Mouse (Mus musculus): ENCODE results near the gene Bcl2l14. TPM values are rescaled to one million over a fixed set of nuclear protein-coding genes. Genes with fewer than 3 reads are reported as not detected.

Bcl2l14 gene
- 0.09 TPM in 1 of 2 replicates, not detected in the other for polyA plus RNA-seq (2016; fragmentation: Nextera tagmentation; extraction: Ambion mirVana)

DNA sequence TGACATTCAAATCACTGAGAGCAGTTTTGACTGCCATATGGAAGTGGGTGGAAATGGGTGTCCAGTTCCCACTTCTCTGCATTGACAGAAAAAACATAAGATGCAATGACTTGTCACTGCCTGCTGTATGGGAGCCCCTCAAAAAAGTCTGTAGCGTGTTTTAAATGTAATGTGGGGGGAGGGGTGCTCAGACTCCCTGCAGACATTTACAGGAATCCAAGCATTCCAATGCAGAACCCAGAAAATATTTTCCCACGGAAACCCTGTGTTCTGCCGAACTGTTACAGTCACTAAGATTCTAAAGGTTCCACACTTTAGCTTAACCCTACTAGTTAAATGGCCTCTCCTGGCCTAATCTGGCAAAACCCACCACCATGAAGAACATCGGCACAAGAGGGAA is at the start of gene Bcl2l14:
TSS of gene Bcl2l14 (plus strand) at position 301 of the 400 bp plus-strand sequence.
- Histone ChIP-seq H3K27ac (no peak within 1 kb of the TSS), H3K27me3 (replicated peaks) (no peaks in the 10 kb centered on the region), H3K36me3 (no peaks in the 10 kb centered on the region), H3K9ac (no peak within 1 kb of the TSS), H3K4me1 (no peaks in the 10 kb centered on the region), H3K4me3 (no peak within 1 kb of the TSS), H3K4me2 (replicated peaks) (no peak within 1 kb of the TSS), H3K9me3 (no peaks in the 10 kb centered on the region)
- 83% methylated on average over 4 of the region's 4 CpGs for WGBS
- no peak for ATAC-seq (ENCODE audit: low FRiP score, low read depth)

DNA sequence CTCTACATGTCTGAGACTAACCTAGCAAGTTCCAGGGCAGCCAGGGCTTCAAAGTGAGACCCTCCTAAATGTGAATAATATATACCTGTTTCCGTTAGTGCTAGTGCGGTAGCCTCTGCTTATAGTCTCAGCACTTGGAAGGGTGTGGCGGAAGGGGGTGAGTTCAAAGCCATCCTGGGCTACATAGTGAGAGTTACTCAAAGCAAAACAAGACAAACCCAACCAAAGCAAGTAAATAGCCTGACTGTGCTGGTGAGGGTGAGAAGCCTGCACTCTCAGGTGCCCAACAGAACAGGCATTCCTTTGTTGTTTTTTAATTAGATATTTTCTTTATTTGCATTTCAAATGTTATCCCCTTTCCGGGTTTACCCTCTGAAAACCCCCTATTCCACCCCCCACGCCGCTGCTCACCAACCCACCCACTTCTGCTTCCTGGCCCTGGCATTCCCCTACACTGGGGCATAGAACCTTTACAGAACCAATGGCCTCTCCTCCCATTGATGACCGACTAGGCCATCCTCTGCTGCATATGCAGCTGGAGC is 47.5 kb upstream of the Bcl2l14 start:
- WGBS: 91% methylated on average over 7 of the region's 7 CpGs
- no peak overlapping the region for H3K27ac ChIP-seq
- no peak for ATAC-seq (ENCODE audit: low FRiP score, low read depth)
- H3K4me1 ChIP-seq: no peaks in the 10 kb centered on the region
- H3K4me2 ChIP-seq (replicated peaks): no peak overlapping the region
- no peaks in the 10 kb centered on the region for H3K9me3 ChIP-seq
- H3K9ac ChIP-seq: no peak overlapping the region
- H3K27me3 ChIP-seq (replicated peaks): no peaks in the 10 kb centered on the region
- H3K36me3 ChIP-seq: no peaks in the 10 kb centered on the region
- no peak overlapping the region for H3K4me3 ChIP-seq

- WGBS: 84% methylated on average over 6 of the region's 6 CpGs
- Histone ChIP-seq H3K9ac (no peak overlapping the region), H3K27me3 (replicated peaks) (no peaks in the 10 kb centered on the region), H3K36me3 (no peaks in the 10 kb centered on the region), H3K4me2 (replicated peaks) (no peak overlapping the region), H3K9me3 (no peaks in the 10 kb centered on the region), H3K4me3 (no peak overlapping the region), H3K4me1 (no peaks in the 10 kb centered on the region), H3K27ac (no peak overlapping the region)
- no peak for ATAC-seq (ENCODE audit: low FRiP score, low read depth)
Measured at GRCm38 (mm10) chr6:134352881-134353280, 43.2 kb upstream of the Bcl2l14 start.

DNA sequence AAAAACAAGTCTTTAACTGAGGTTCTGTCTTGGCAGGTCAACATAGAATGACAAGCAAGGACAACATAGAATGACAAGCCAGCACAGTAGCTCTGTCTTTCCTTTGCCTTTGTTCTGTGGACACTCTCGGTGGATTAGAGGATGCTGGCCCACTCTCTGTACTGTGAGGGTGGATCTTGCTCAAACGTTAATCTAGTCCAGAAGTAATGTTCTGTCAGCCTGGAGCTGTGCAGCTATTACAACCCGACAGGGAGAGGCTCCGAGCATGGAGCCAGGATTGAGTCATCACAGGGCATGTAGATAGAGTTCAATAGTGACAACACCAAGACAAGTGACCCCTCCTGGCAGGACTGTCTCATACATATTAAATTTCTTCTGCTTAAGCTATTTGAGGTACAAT is 42.4 kb upstream of the Bcl2l14 start:
- Histone ChIP-seq H3K27ac (no peak overlapping the region), H3K4me3 (no peak overlapping the region), H3K4me1 (no peaks in the 10 kb centered on the region), H3K9me3 (no peaks in the 10 kb centered on the region), H3K9ac (no peak overlapping the region), H3K27me3 (replicated peaks) (no peaks in the 10 kb centered on the region), H3K4me2 (replicated peaks) (no peak overlapping the region), H3K36me3 (no peaks in the 10 kb centered on the region)
- WGBS: 86% methylated on average over 4 of the region's 4 CpGs
- ATAC-seq (ENCODE audit: low FRiP score, low read depth): no peak

DNA sequence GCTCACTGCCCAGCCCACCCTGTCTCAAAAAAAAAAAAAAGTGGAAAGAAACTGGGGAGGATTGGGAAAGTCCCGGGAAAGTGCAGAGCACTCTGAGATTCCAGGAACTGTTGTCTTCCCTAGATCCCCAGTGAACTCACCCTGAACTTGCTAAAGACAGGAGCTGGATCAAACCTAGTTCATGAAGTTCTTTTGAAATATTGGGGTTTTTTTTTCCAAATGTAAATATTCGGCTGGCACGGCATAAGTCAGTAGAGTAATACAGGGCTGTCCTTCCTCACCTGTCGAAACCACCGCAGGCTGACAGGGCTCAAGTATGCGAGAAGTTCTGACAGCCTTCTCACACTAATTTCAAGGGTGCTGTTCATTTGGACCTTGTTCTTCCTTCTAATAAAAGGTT is 38.5 kb upstream of the Bcl2l14 start:
- 85% methylated on average over 6 of the region's 6 CpGs for WGBS
- Histone ChIP-seq H3K27ac (no peak overlapping the region), H3K4me3 (no peak overlapping the region), H3K27me3 (replicated peaks) (no peaks in the 10 kb centered on the region), H3K9me3 (no peaks in the 10 kb centered on the region), H3K4me1 (no peaks in the 10 kb centered on the region), H3K9ac (no peak overlapping the region), H3K36me3 (no peaks in the 10 kb centered on the region), H3K4me2 (replicated peaks) (no peak overlapping the region)
- ATAC-seq (ENCODE audit: low FRiP score, low read depth): no peak

- Histone ChIP-seq H3K4me1 (no peaks in the 10 kb centered on the region), H3K27ac (no peak overlapping the region), H3K36me3 (no peaks in the 10 kb centered on the region), H3K4me2 (replicated peaks) (no peak overlapping the region), H3K4me3 (no peak overlapping the region), H3K9ac (no peak overlapping the region), H3K27me3 (replicated peaks) (no peaks in the 10 kb centered on the region), H3K9me3 (no peaks in the 10 kb centered on the region)
- no peak for ATAC-seq (ENCODE audit: low FRiP score, low read depth)
- WGBS: 95% methylated on average over 4 of the region's 4 CpGs
Measured at GRCm38 (mm10) chr6:134360079-134360478, 36.0 kb upstream of the Bcl2l14 start.

- WGBS: 79% methylated on average over 6 of the region's 6 CpGs
- H3K9me3 ChIP-seq: no peaks in the 10 kb centered on the region
- no peak overlapping the region for H3K9ac ChIP-seq
- H3K36me3 ChIP-seq: no peaks in the 10 kb centered on the region
- H3K4me3 ChIP-seq: no peak overlapping the region
- H3K4me1 ChIP-seq: no peaks in the 10 kb centered on the region
- H3K27ac ChIP-seq: no peak overlapping the region
- H3K27me3 ChIP-seq (replicated peaks): no peaks in the 10 kb centered on the region
- H3K4me2 ChIP-seq (replicated peaks): no peak overlapping the region
- no peak for ATAC-seq (ENCODE audit: low FRiP score, low read depth)
Measured at GRCm38 (mm10) chr6:134364644-134365043, 31.5 kb upstream of the Bcl2l14 start.

GRCm38 (mm10) chr6:134365952-134366351 is 30.2 kb upstream of the Bcl2l14 start:
- no peak overlapping the region for H3K9ac ChIP-seq
- ATAC-seq (ENCODE audit: low FRiP score, low read depth): no peak
- H3K27me3 ChIP-seq (replicated peaks): no peaks in the 10 kb centered on the region
- no peak overlapping the region for H3K4me2 ChIP-seq (replicated peaks)
- WGBS: 83% methylated on average over 4 of the region's 4 CpGs
- no peak overlapping the region for H3K27ac ChIP-seq
- no peaks in the 10 kb centered on the region for H3K9me3 ChIP-seq
- no peaks in the 10 kb centered on the region for H3K4me1 ChIP-seq
- H3K36me3 ChIP-seq: no peaks in the 10 kb centered on the region
- H3K4me3 ChIP-seq: no peak overlapping the region

- H3K27ac ChIP-seq: no peak overlapping the region
- H3K36me3 ChIP-seq: no peaks in the 10 kb centered on the region
- H3K4me1 ChIP-seq: no peaks in the 10 kb centered on the region
- H3K27me3 ChIP-seq (replicated peaks): no peaks in the 10 kb centered on the region
- ATAC-seq (ENCODE audit: low FRiP score, low read depth): no peak
- no peak overlapping the region; the same call in 1 of the 2 replicates for H3K9ac ChIP-seq
- no peak overlapping the region for H3K4me2 ChIP-seq (replicated peaks)
- 69% methylated on average over 10 of the region's 10 CpGs for WGBS
- no peak overlapping the region for H3K4me3 ChIP-seq
- H3K9me3 ChIP-seq: no peaks in the 10 kb centered on the region
Measured at GRCm38 (mm10) chr6:134366366-134367351, 29.5 kb upstream of the Bcl2l14 start.

- ATAC-seq (ENCODE audit: low FRiP score, low read depth): no peak
Measured at GRCm38 (mm10) chr6:134367366-134368281, 28.5 kb upstream of the Bcl2l14 start.

DNA sequence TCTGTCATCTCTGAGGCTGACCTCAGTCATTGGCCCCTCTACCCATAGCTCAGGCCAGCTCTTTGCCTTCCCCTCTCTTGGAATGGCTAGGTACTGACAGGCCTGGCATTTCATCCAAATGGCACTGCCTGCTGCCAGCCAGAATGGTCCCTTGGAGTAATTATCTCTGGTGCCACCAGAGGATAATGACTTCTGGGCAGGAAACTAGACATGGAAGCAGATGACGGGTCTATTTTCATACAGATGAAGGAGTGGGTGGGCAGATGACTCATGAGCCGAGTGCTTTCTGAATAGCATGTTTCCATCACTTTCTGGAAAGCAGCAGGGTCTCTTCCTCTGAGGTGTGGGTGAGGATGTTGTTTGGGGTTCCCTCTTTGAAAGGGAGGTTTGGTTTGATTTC is 23.2 kb upstream of the Bcl2l14 start:
- ATAC-seq (ENCODE audit: low FRiP score, low read depth): no peak
- H3K9me3 ChIP-seq: no peaks in the 10 kb centered on the region
- H3K27ac ChIP-seq: no peak overlapping the region
- 74% methylated on average over 2 of the region's 2 CpGs for WGBS
- no peak overlapping the region for H3K9ac ChIP-seq
- no peak overlapping the region for H3K4me3 ChIP-seq
- H3K4me1 ChIP-seq: no peaks in the 10 kb centered on the region
- no peaks in the 10 kb centered on the region for H3K27me3 ChIP-seq (replicated peaks)
- no peaks in the 10 kb centered on the region for H3K36me3 ChIP-seq
- H3K4me2 ChIP-seq (replicated peaks): no peak overlapping the region

More at GRCm38 (mm10) chr6:134367366-134368281, 28.5 kb upstream of the Bcl2l14 start:
- Histone ChIP-seq H3K36me3 (no peaks in the 10 kb centered on the region), H3K27me3 (replicated peaks) (no peaks in the 10 kb centered on the region), H3K4me1 (no peaks in the 10 kb centered on the region), H3K9ac (no peak overlapping the region), H3K4me2 (replicated peaks) (no peak overlapping the region), H3K4me3 (no peak overlapping the region), H3K9me3 (no peaks in the 10 kb centered on the region), H3K27ac (no peak overlapping the region)
- 64% methylated on average over 12 of the region's 12 CpGs for WGBS

DNA sequence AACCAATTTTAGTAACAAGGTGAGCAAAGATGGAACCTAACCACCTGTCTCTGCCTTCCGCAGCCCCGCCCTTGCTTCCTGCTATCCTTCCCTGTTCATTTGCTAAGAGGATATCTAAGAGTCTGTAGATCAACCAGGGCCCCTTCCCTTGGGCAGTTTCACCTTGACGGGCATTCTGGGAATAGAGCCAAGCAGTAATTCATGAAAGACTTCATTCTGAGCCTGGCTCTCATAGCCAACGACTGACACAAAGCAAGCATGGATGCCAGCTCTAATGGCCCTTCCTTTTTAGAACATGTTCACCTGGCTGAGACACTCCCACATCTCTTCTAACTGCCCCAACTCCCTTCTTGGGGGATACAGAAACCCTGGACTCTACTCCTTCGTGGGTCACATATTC is 18.9 kb upstream of the Bcl2l14 start:
- no peaks in the 10 kb centered on the region for H3K36me3 ChIP-seq
- ATAC-seq (ENCODE audit: low FRiP score, low read depth): no peak
- 93% methylated on average over 5 of the region's 5 CpGs for WGBS
- H3K9me3 ChIP-seq: 0 out of 2 replicates have a peak, but pooled peaks cover 5% of the 10 kb centered on the region
- H3K4me2 ChIP-seq (replicated peaks): no peak overlapping the region
- no peak overlapping the region for H3K27ac ChIP-seq
- H3K27me3 ChIP-seq (replicated peaks): no peaks in the 10 kb centered on the region
- H3K4me1 ChIP-seq: no peaks in the 10 kb centered on the region
- H3K4me3 ChIP-seq: no peak overlapping the region
- no peak overlapping the region for H3K9ac ChIP-seq
